Mouse (Mus musculus): ENCODE data around the gene Slc35e3.

DNA sequence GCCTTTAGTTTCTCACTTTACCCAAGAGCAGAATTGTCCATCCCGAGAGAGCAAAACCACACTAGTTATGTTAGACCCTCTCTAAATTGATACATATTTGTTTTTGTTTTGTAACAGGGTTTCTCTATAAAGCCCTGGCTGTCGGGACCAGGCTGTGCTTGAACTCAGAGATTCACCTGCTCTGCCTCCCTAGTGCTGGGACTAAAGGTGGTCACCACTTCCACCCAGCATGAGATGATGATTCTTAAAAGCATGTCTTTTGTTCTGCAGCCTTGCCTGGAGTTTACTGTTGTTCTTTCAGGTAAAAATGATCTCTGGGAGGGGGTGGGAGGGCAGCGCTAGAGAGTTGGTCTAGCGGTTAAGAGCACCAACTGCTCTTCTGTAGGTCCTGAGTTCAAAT is 19.8 kb downstream of the Slc35e3 start:
- TF ChIP-seq CTCF (IDR thresholded peaks at IDR 0.05; ENCODE audit: insufficient read depth, low read depth, low read length) (no peak), POLR2A (IDR thresholded peaks at IDR 0.05; ENCODE audit: insufficient read depth, low read depth, low read length) (no peak)

Data from olfactory bulb, adult 2 months (tissue).